Mouse (Mus musculus): ENCODE measurements around the gene Stat3. TPM values are rescaled to one million over a fixed set of nuclear protein-coding genes. Genes with fewer than 3 reads are reported as not detected.

Stat3 gene
- total and polyA plus RNA-seq, 3 experiments, result 25.7 to 249 (median 64.7) TPM

- DNase-seq (ENCODE audit: low read depth, low spot score), result peak; percentile 69
- TF ChIP-seq JUND (IDR thresholded peaks at IDR 0.05; ENCODE audit: low read depth, low read length) (no peak), ELF1 (IDR thresholded peaks at IDR 0.05; ENCODE audit: low read depth, low read length) (no peak), TCF12 (IDR thresholded peaks at IDR 0.05; ENCODE audit: low read depth, low read length) (peak; percentile 53; the same call in 1 of the 2 replicates), MAZ (IDR thresholded peaks at IDR 0.05; ENCODE audit: low read depth, low read length) (0 out of 2 replicates have a peak, but pooled peaks have one; percentile 32), NELFE (IDR thresholded peaks at IDR 0.05; ENCODE audit: low read depth, low read length) (0 out of 2 replicates have a peak, but pooled peaks have one; percentile 7), POLR2A (IDR thresholded peaks at IDR 0.05; ENCODE audit: control insufficient read depth in 1 of 2, insufficient read depth in 1 of 2, low read depth in 1 of 2, low read length in 2 of 2, poor library complexity in 1 of 2) (peak in 1 of 2 experiments; percentile 36; a peak in 1 of 4 replicates), NRF1 (IDR thresholded peaks at IDR 0.05; ENCODE audit: insufficient read depth, low read depth, low read length, poor library complexity, severe bottlenecking) (0 out of 2 replicates have a peak, but pooled peaks have one; percentile 24), BHLHE40 (IDR thresholded peaks at IDR 0.05; ENCODE audit: borderline replicate concordance, low read depth, low read length) (0 out of 2 replicates have a peak, but pooled peaks have one; percentile 26), POLR2AphosphoS2 (IDR thresholded peaks at IDR 0.05; ENCODE audit: low read length) (0 out of 2 replicates have a peak, but pooled peaks have one; percentile 38), TBP (IDR thresholded peaks at IDR 0.05; ENCODE audit: low read depth, low read length) (0 out of 2 replicates have a peak, but pooled peaks have one; percentile 46), UBTF (IDR thresholded peaks at IDR 0.05; ENCODE audit: borderline replicate concordance, insufficient read depth, low read depth, low read length) (peak; percentile 91; the same call in 1 of the 2 replicates), TAL1 (IDR thresholded peaks at IDR 0.05; ENCODE audit: low read length) (peak; percentile 22; the same call in 1 of the 2 replicates), KAT2A (conservative IDR thresholded peaks at IDR 0.05; ENCODE audit: low read depth, low read length) (no peak), EP300 (IDR thresholded peaks at IDR 0.05; ENCODE audit: low read depth in 1 of 2, low read length in 2 of 2) (peak in 1 of 2 experiments; percentile 61), SIN3A (IDR thresholded peaks at IDR 0.05; ENCODE audit: low read length) (no peak), ETS1 (IDR thresholded peaks at IDR 0.05; ENCODE audit: low read depth, low read length) (peak; percentile 36; the same call in 1 of the 2 replicates), GATA1 (IDR thresholded peaks at IDR 0.05; ENCODE audit: low read depth, low read length) (peak; percentile 14; the same call in 1 of the 2 replicates)
- peak overlapping the region; percentile 65 for H3K27ac ChIP-seq (ENCODE audit: control insufficient read depth, low read depth, low read length)
- no peaks in the 10 kb centered on the region for H3K27me3 ChIP-seq (ENCODE audit: control insufficient read depth in 1 of 2, insufficient read depth in 2 of 2, low read length in 2 of 2)
- no peaks in the 10 kb centered on the region for H3K79me2 ChIP-seq (ENCODE audit: control insufficient read depth, insufficient read depth, low read length, poor library complexity)
- peaks cover 47 to 57% of the 10 kb centered on the region in 2 experiments for H3K4me1 ChIP-seq (ENCODE audit: control insufficient read depth in 1 of 2, insufficient read depth in 2 of 2, low read length in 2 of 2)
- peaks cover 5 to 60% of the 10 kb centered on the region in 2 experiments for H3K36me3 ChIP-seq (ENCODE audit: control insufficient read depth in 1 of 2, insufficient read depth in 2 of 2, low read length in 2 of 2)
- H3K9me3 ChIP-seq (replicated peaks; ENCODE audit: insufficient read depth, low read length), result no peaks in the 10 kb centered on the region
- H3K9ac ChIP-seq (ENCODE audit: control insufficient read depth, low read depth, low read length, poor library complexity, severe bottlenecking), result peak overlapping the region; percentile 34
- no peak overlapping the region for H3K4me3 ChIP-seq (ENCODE audit: control insufficient read depth in 1 of 2, insufficient read depth in 1 of 2, low read depth in 2 of 2, low read length in 2 of 2)
Measured at GRCm38 (mm10) chr11:100886188-100886740, 53.1 kb downstream of the Stat3 start.

GRCm38 (mm10) chr11:100885472-100885871 lies 53.9 kb downstream of the Stat3 start:
- Histone ChIP-seq H3K27me3 (ENCODE audit: control insufficient read depth in 1 of 2, insufficient read depth in 2 of 2, low read length in 2 of 2) (no peaks in the 10 kb centered on the region), H3K9ac (ENCODE audit: control insufficient read depth, low read depth, low read length, poor library complexity, severe bottlenecking) (no peak overlapping the region), H3K9me3 (replicated peaks; ENCODE audit: insufficient read depth, low read length) (no peaks in the 10 kb centered on the region), H3K79me2 (ENCODE audit: control insufficient read depth, insufficient read depth, low read length, poor library complexity) (no peaks in the 10 kb centered on the region), H3K4me1 (ENCODE audit: control insufficient read depth in 1 of 2, insufficient read depth in 2 of 2, low read length in 2 of 2) (peaks cover 41 to 49% of the 10 kb centered on the region in 2 experiments), H3K36me3 (ENCODE audit: control insufficient read depth in 1 of 2, insufficient read depth in 2 of 2, low read length in 2 of 2) (peaks cover 10 to 52% of the 10 kb centered on the region in 2 experiments), H3K27ac (ENCODE audit: control insufficient read depth, low read depth, low read length) (peak overlapping the region; percentile 65; the same call in 1 of the 2 replicates), H3K4me3 (ENCODE audit: control insufficient read depth in 1 of 2, insufficient read depth in 1 of 2, low read depth in 2 of 2, low read length in 2 of 2) (no peak overlapping the region)
- 0 out of 2 replicates have a peak, but pooled peaks have one; percentile 23 for TF ChIP-seq HCFC1 (IDR thresholded peaks at IDR 0.05; ENCODE audit: low read depth, low read length)
- TF ChIP-seq NELFE (IDR thresholded peaks at IDR 0.05; ENCODE audit: low read depth, low read length), result no peak
- DNase-seq (ENCODE audit: low read depth, low spot score), result no peak

Data from MEL (cell line).